Mouse (Mus musculus) stomach, postnatal 0 days (tissue): ENCODE results near the gene Olfr384. TPM values are rescaled to one million over a fixed set of nuclear protein-coding genes. Genes with fewer than 3 reads are reported as not detected.
"Not testable (repeated sequence)": the region's sequence is repeated elsewhere in the genome, so short reads cannot be mapped to it uniquely, and the experiment has no call there.

Experiments used
- ATAC-seq: fragments of 200-750 bp; cut with Nextera tagmentation; 2 replicates; pipeline ENCODE4 v1.8.0; 2017; ENCODE audit not compliant: low FRiP score, low TSS enrichment
- DNase-seq: peaks from one replicate; pipeline ENCODE4 v3.0.0-alpha.2; 2016; ENCODE audit warnings: low spot score
- H3K27ac ChIP-seq: fragments of 300-500 bp; sonication (generic); replicated peaks from 2 replicates; pipeline ENCODE4 v1.5.1; 2014; ENCODE audit warnings: mild to moderate bottlenecking, control low read depth
- H3K27me3 ChIP-seq: fragments of 300-500 bp; sonication (generic); 2 replicates; pipeline ENCODE4 v1.6.1; 2014; ENCODE audit warnings: low read length; ENCODE audit not compliant: control insufficient read depth, insufficient read depth
- H3K36me3 ChIP-seq: fragments of 300-500 bp; sonication (generic); 2 replicates; pipeline ENCODE4 v1.6.1; 2014; ENCODE audit warnings: low read length, mixed read lengths; ENCODE audit not compliant: control insufficient read depth, insufficient read depth
- H3K4me1 ChIP-seq: fragments of 300-500 bp; sonication (generic); replicated peaks from 2 replicates; pipeline ENCODE4 v1.6.1; 2014; ENCODE audit warnings: antibody characterized with exemption; ENCODE audit not compliant: control insufficient read depth, insufficient read depth
- H3K4me2 ChIP-seq: fragments of 300-500 bp; sonication (generic); replicated peaks from 2 replicates; pipeline ENCODE4 v1.6.1; 2014; ENCODE audit warnings: low read depth, mild to moderate bottlenecking, control low read depth, moderate library complexity
- H3K4me3 ChIP-seq: fragments of 300-500 bp; sonication (generic); 2 replicates; pipeline ENCODE4 v1.5.1; 2014; ENCODE audit warnings: low read depth, low read length, control low read depth
- H3K9ac ChIP-seq: fragments of 300-500 bp; sonication (generic); 2 replicates; pipeline ENCODE4 v1.6.1; 2014; ENCODE audit warnings: mild to moderate bottlenecking, low read length, control low read depth, mixed read lengths
- H3K9me3 ChIP-seq: fragments of 300-500 bp; sonication (generic); 2 replicates; pipeline ENCODE4 v1.6.1; 2016; ENCODE audit warnings: low read length; ENCODE audit not compliant: control insufficient read depth
- CTCF ChIP-seq: IDR thresholded peaks from 2 replicates; pipeline ENCODE4 v1.5.1; 2016; ENCODE audit warnings: antibody characterized with exemption, low read depth, mild to moderate bottlenecking, moderate library complexity
- EP300 ChIP-seq: optimal IDR thresholded peaks from 2 replicates; pipeline ENCODE3; 2016; ENCODE audit warnings: antibody characterized with exemption
- WGBS: fragments of 180-500 bp; shearing (Covaris S2); extraction: QIAGEN DNeasy Blood & Tissue Kit; methylation state at CpG from one replicate; pipeline ENCODE4 v1.1.7; 2014; 5-methylcytosine and 5-hydroxymethylcytosine counted together
- polyA plus RNA-seq: library from polyadenylated mRNA; unstranded; fragments of >200 nt; fragmentation: Nextera tagmentation; extraction: Ambion mirVana; gene quantifications from 2 replicates; pipeline ENCODE4 v1.2.1, GENCODE M21; 2015

The Olfr384 gene
- not detected in 2 replicates for polyA plus RNA-seq

DNA sequence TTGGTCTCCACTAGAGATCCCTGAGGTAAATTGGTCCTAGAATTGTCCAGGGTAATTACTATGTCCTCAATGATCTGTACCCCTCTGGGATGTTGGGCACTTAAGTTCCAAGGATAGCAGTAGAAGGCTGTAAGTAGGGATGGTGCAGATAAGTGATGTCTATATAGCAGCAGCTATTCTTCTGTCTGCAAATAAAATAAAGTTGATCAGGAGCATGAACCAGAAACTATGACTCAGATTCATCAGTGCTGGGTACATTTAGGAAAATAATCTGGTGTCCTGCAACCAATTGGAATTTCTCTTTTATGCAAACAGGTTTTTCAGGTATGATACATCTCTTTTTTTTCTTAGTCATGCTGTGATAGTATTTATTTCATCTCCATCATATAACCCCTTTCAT is at the start of gene Olfr384:
Olfr384 (plus strand) TSS at position 301 of the 400 bp plus-strand sequence.
- Histone ChIP-seq H3K36me3 (no peaks in the 10 kb centered on the region), H3K9me3 (no peaks in the 10 kb centered on the region), H3K4me2 (no peak within 1 kb of the TSS), H3K9ac (no peak within 1 kb of the TSS), H3K4me3 (no peak within 1 kb of the TSS), H3K4me1 (no peaks in the 10 kb centered on the region), H3K27me3 (no peaks in the 10 kb centered on the region), H3K27ac (no peak within 1 kb of the TSS)
- DNase-seq (no peak), ATAC-seq (no peak)
- TF ChIP-seq CTCF (no peak), EP300 (no peak)

DNA sequence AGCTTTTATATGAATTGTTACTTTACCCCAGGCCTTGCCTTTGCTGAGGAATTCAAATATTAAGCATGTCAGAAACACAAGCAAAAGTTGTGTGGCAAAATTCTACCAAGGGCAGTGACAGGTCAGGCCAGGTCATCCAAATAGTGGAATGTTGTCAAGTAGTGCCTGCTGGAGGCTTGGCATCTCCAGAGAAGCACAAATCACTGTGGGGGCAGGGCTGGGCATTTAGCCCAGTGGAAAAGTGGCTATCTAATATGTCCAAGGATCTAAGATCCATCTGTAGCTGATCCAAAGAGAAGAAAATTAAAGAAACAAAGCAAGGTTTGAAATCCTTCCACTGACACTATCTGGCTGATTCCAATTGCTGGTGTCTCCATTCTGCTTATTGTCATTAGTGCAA is 18.5 kb upstream of the Olfr384 start:
- no peak overlapping the region for H3K9ac ChIP-seq
- no peak overlapping the region for H3K4me3 ChIP-seq
- no peak overlapping the region for H3K27ac ChIP-seq
- H3K27me3 ChIP-seq: no peaks in the 10 kb centered on the region
- no peaks in the 10 kb centered on the region for H3K36me3 ChIP-seq
- no peak for DNase-seq
- no peaks in the 10 kb centered on the region for H3K9me3 ChIP-seq
- H3K4me1 ChIP-seq: no peaks in the 10 kb centered on the region
- no peak overlapping the region for H3K4me2 ChIP-seq
- no peak for ATAC-seq
- TF ChIP-seq CTCF: no peak
- no peak for TF ChIP-seq EP300

DNA sequence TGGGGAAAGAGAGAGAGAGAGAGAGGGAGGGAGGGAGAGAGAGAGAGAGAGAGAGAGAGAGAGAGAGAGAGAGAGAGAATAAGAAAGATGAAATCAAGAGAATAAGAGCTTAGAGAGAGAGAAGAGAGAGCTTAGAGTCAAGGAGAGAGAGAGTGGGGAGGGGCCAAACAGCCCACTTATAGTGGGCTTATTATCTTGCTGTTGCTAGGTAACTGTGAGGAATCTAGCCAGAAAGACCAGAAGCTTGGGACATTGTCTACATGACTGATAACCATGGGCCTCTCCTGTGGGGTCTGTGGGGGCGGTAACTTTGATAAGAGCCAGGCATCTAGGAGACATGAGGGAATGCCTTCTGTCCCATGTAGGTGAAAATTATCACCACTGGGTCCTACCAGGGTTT is 15.2 kb upstream of the Olfr384 start:
- not testable (repeated sequence) for DNase-seq, H3K4me3 ChIP-seq, H3K9ac ChIP-seq, H3K4me2 ChIP-seq, H3K27me3 ChIP-seq, H3K9me3 ChIP-seq, H3K27ac ChIP-seq, H3K36me3 ChIP-seq, ATAC-seq, H3K4me1 ChIP-seq
- WGBS: 82% methylated on average over 1 of the region's 1 CpGs

DNA sequence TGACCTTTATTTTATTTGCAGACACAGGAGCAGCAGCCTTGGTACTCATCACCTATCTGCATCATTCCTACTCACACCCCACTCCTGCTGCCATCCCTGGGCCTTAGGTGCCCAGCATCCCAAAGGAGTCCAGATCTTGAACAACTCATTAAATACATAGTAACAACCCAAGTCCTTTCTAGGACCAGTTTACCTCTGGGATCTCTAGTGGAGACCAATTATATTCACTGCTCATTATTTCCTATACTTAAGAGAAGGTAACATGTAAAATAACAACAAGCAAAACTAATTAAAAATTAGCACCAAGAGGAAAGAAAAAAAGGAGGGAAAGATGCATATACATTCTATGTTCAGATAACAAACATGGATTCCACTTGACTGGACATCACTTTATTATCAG is 5.5 kb upstream of the Olfr384 start, which contains the start of gene Olfr385:
Olfr385 (minus strand) TSS at position 101 of the 400 bp plus-strand sequence.
- Histone ChIP-seq H3K4me2 (no peak within 1 kb of the TSS), H3K9ac (no peak within 1 kb of the TSS), H3K27me3 (no peaks in the 10 kb centered on the region), H3K4me1 (no peaks in the 10 kb centered on the region), H3K4me3 (no peak within 1 kb of the TSS), H3K27ac (no peak within 1 kb of the TSS), H3K9me3 (no peaks in the 10 kb centered on the region), H3K36me3 (no peaks in the 10 kb centered on the region)
- DNase-seq (no peak), ATAC-seq (no peak)
- TF ChIP-seq CTCF (no peak), EP300 (no peak)

Other genes starting within 250 kb of the Olfr384 start
- 0.06 TPM in 1 of 2 replicates, not detected in the other for gene Olfr20, start 247.8 kb upstream of the Olfr384 start, polyA plus RNA-seq
- gene Olfr376, start 227.3 kb upstream of the Olfr384 start, polyA plus RNA-seq: not detected in 2 replicates
- gene Olfr1, start 199.0 kb upstream of the Olfr384 start, polyA plus RNA-seq: not detected in 2 replicates
- not detected in 2 replicates for gene Olfr378, start 170.1 kb upstream of the Olfr384 start, polyA plus RNA-seq
- gene Olfr380, start 141.1 kb upstream of the Olfr384 start, polyA plus RNA-seq: not detected in 2 replicates
- gene Olfr381, start 107.0 kb upstream of the Olfr384 start, polyA plus RNA-seq: not detected in 2 replicates
- not detected in 2 replicates for gene Olfr382, start 81.4 kb upstream of the Olfr384 start, polyA plus RNA-seq
- gene Olfr385, start 5.6 kb upstream of the Olfr384 start, polyA plus RNA-seq: not detected in 2 replicates
- gene Zfp735, start 90.2 kb downstream of the Olfr384 start, polyA plus RNA-seq: not detected in 2 replicates
- gene Olfr389, start 182.1 kb downstream of the Olfr384 start, polyA plus RNA-seq: not detected in 2 replicates
- not detected in 2 replicates for gene Olfr390, start 184.4 kb downstream of the Olfr384 start, polyA plus RNA-seq
- gene Olfr391-ps, start 204.5 kb downstream of the Olfr384 start, polyA plus RNA-seq: not detected in 2 replicates
- gene Olfr392, start 218.5 kb downstream of the Olfr384 start, polyA plus RNA-seq: not detected in 2 replicates